Mouse (Mus musculus) liver, postnatal 0 days (tissue): ENCODE data around the gene Atp6v1fnb.

Experiments
- CTCF ChIP-seq: sonication (generic); IDR thresholded peaks from 2 replicates; pipeline ENCODE4 v1.5.1; 2016; ENCODE audit warnings: antibody characterized with exemption, low read depth
- EP300 ChIP-seq: IDR thresholded peaks from 2 replicates; pipeline ENCODE4 v1.6.1; 2016; ENCODE audit warnings: antibody characterized with exemption, low read depth, mild to moderate bottlenecking

- no peak for TF ChIP-seq EP300
- TF ChIP-seq CTCF = no peak
Measured at GRCm38 (mm10) chr6:29450667-29451066, 20.6 kb upstream of the Atp6v1fnb start.
